Mouse (Mus musculus): ENCODE results near the gene Trpm6. TPM values are rescaled to one million over a fixed set of nuclear protein-coding genes. Genes with fewer than 3 reads are reported as not detected.
"Not testable (repeated sequence)": the region's sequence is repeated elsewhere in the genome, so short reads cannot be mapped to it uniquely, and the experiment has no call there.

Gene Trpm6
- 0.03 TPM in 1 of 2 replicates, not detected in the other for polyA plus RNA-seq (2015; fragmentation: Nextera tagmentation; extraction: Ambion mirVana)

- H3K9me3 ChIP-seq (replicated peaks): no peaks in the 10 kb centered on the region
- ATAC-seq (ENCODE audit: insufficient read depth): no peak
- no peaks in the 10 kb centered on the region for H3K36me3 ChIP-seq (replicated peaks)
- peak within 1 kb of the TSS; percentile 61 for H3K4me2 ChIP-seq
- H3K4me3 ChIP-seq (replicated peaks): peak within 1 kb of the TSS; percentile 30
- no peak within 1 kb of the TSS for H3K27ac ChIP-seq (replicated peaks)
- H3K9ac ChIP-seq: no peak within 1 kb of the TSS
- 5% methylated on average over 41 of the region's 41 CpGs for WGBS (ENCODE audit: insufficient replicate concordance)
- H3K4me1 ChIP-seq (replicated peaks): 0 out of 2 replicates have a peak, but pooled peaks cover 6% of the 10 kb centered on the region
- peaks cover 29% of the 10 kb centered on the region for H3K27me3 ChIP-seq
Measured at GRCm38 (mm10) chr19:18749598-18750339, at the start of gene Trpm6. Trpm6 (plus strand) TSS chr19:18749983.

- ATAC-seq (ENCODE audit: insufficient read depth): no peak
- Histone ChIP-seq H3K36me3 (replicated peaks) (no peaks in the 10 kb centered on the region; the same call in 1 of the 2 replicates), H3K4me3 (replicated peaks) (no peak overlapping the region), H3K27me3 (no peaks in the 10 kb centered on the region), H3K27ac (replicated peaks) (no peak overlapping the region), H3K9ac (no peak overlapping the region), H3K4me2 (no peak overlapping the region), H3K4me1 (replicated peaks) (peaks cover 12% of the 10 kb centered on the region), H3K9me3 (replicated peaks) (no peaks in the 10 kb centered on the region)
Measured at GRCm38 (mm10) chr19:18708101-18708500, 41.7 kb upstream of the Trpm6 start.

- H3K27ac ChIP-seq (replicated peaks): no peak overlapping the region
Measured at GRCm38 (mm10) chr19:18710903-18711302, 38.9 kb upstream of the Trpm6 start.

GRCm38 (mm10) chr19:18711589-18711988, 38.2 kb upstream of the Trpm6 start:
- peak overlapping the region; percentile 97 for H3K4me3 ChIP-seq (replicated peaks)
- H3K27ac ChIP-seq (replicated peaks): peak overlapping the region; percentile 100
- H3K27me3 ChIP-seq: no peaks in the 10 kb centered on the region
- H3K36me3 ChIP-seq (replicated peaks): peaks cover 12% of the 10 kb centered on the region; the same call in 1 of the 2 replicates
- peaks cover 35% of the 10 kb centered on the region for H3K4me1 ChIP-seq (replicated peaks)
- no peak for ATAC-seq (ENCODE audit: insufficient read depth)
- no peak overlapping the region for H3K9ac ChIP-seq
- WGBS (ENCODE audit: insufficient replicate concordance): 72% methylated on average over 9 of the region's 9 CpGs
- no peaks in the 10 kb centered on the region for H3K9me3 ChIP-seq (replicated peaks)
- H3K4me2 ChIP-seq: peak overlapping the region; percentile 82

More at GRCm38 (mm10) chr19:18710903-18711302, 38.9 kb upstream of the Trpm6 start:
- Histone ChIP-seq H3K9ac (no peak overlapping the region), H3K36me3 (replicated peaks) (peaks cover 12% of the 10 kb centered on the region; the same call in 1 of the 2 replicates), H3K4me2 (no peak overlapping the region), H3K9me3 (replicated peaks) (no peaks in the 10 kb centered on the region), H3K27me3 (no peaks in the 10 kb centered on the region), H3K4me1 (replicated peaks) (peaks cover 30% of the 10 kb centered on the region), H3K4me3 (replicated peaks) (no peak overlapping the region)
- ATAC-seq (ENCODE audit: insufficient read depth): no peak
- 83% methylated on average over 6 of the region's 6 CpGs for WGBS (ENCODE audit: insufficient replicate concordance)

- WGBS (ENCODE audit: insufficient replicate concordance): 24% methylated on average over 16 of the region's 16 CpGs
- no peak for ATAC-seq (ENCODE audit: insufficient read depth)
- H3K4me3 ChIP-seq (replicated peaks): peak overlapping the region; percentile 97
Measured at GRCm38 (mm10) chr19:18712153-18712865, 37.5 kb upstream of the Trpm6 start.

GRCm38 (mm10) chr19:18712866-18713300, 36.9 kb upstream of the Trpm6 start, which contains the start of gene D030056L22Rik:
D030056L22Rik (plus strand) TSS chr19:18713193.
- H3K9ac ChIP-seq: peak within 1 kb of the TSS; percentile 96
- WGBS (ENCODE audit: insufficient replicate concordance): under 1% methylated on average over 49 of the region's 49 CpGs
- no peaks in the 10 kb centered on the region for H3K27me3 ChIP-seq
- peak within 1 kb of the TSS; percentile 97 for H3K4me3 ChIP-seq (replicated peaks)
- H3K9me3 ChIP-seq (replicated peaks): no peaks in the 10 kb centered on the region
- H3K36me3 ChIP-seq (replicated peaks): peaks cover 25% of the 10 kb centered on the region
- ATAC-seq (ENCODE audit: insufficient read depth): peak; percentile 94
- peaks cover 35% of the 10 kb centered on the region for H3K4me1 ChIP-seq (replicated peaks)
- H3K4me2 ChIP-seq: peak within 1 kb of the TSS; percentile 82
- peak within 1 kb of the TSS; percentile 100 for H3K27ac ChIP-seq (replicated peaks)

More at GRCm38 (mm10) chr19:18712153-18712865, 37.5 kb upstream of the Trpm6 start:
- H3K9me3 ChIP-seq (replicated peaks): no peaks in the 10 kb centered on the region
- H3K4me2 ChIP-seq: peak overlapping the region; percentile 82
- no peaks in the 10 kb centered on the region for H3K27me3 ChIP-seq
- H3K4me1 ChIP-seq (replicated peaks): peaks cover 35% of the 10 kb centered on the region
- H3K36me3 ChIP-seq (replicated peaks): peaks cover 19% of the 10 kb centered on the region
- peak overlapping the region; percentile 100 for H3K27ac ChIP-seq (replicated peaks)
- H3K9ac ChIP-seq: peak overlapping the region; percentile 96

- Histone ChIP-seq H3K4me1 (replicated peaks) (peaks cover 35% of the 10 kb centered on the region), H3K4me3 (replicated peaks) (peak overlapping the region; percentile 97), H3K27ac (replicated peaks) (peak overlapping the region; percentile 100), H3K36me3 (replicated peaks) (peaks cover 30% of the 10 kb centered on the region), H3K4me2 (peak overlapping the region; percentile 82), H3K9ac (peak overlapping the region; percentile 96)
- ATAC-seq (ENCODE audit: insufficient read depth): peak; percentile 48
- not testable (repeated sequence) for H3K27me3 ChIP-seq; H3K9me3 ChIP-seq (replicated peaks)
- WGBS (ENCODE audit: insufficient replicate concordance): 0% methylated on average over 39 of the region's 46 CpGs
Measured at GRCm38 (mm10) chr19:18713357-18713756, 36.4 kb upstream of the Trpm6 start.

- WGBS (ENCODE audit: insufficient replicate concordance): 25% methylated on average over 1 of the region's 1 CpGs
Measured at GRCm38 (mm10) chr19:18716374-18716773, 33.4 kb upstream of the Trpm6 start.

GRCm38 (mm10) chr19:18720337-18720736, 29.4 kb upstream of the Trpm6 start:
- Histone ChIP-seq H3K27ac (replicated peaks) (no peak overlapping the region), H3K36me3 (replicated peaks) (peaks cover 37% of the 10 kb centered on the region), H3K9me3 (replicated peaks) (no peaks in the 10 kb centered on the region), H3K4me2 (no peak overlapping the region), H3K9ac (no peak overlapping the region), H3K4me3 (replicated peaks) (no peak overlapping the region), H3K27me3 (no peaks in the 10 kb centered on the region), H3K4me1 (replicated peaks) (peaks cover 11% of the 10 kb centered on the region)
- ATAC-seq (ENCODE audit: insufficient read depth): no peak
- WGBS (ENCODE audit: insufficient replicate concordance): 85% methylated on average over 3 of the region's 3 CpGs

More at GRCm38 (mm10) chr19:18716374-18716773, 33.4 kb upstream of the Trpm6 start:
- Histone ChIP-seq H3K4me1 (replicated peaks) (peaks cover 34% of the 10 kb centered on the region), H3K4me3 (replicated peaks) (peak overlapping the region; percentile 97; the same call in 1 of the 2 replicates), H3K9me3 (replicated peaks) (no peaks in the 10 kb centered on the region), H3K36me3 (replicated peaks) (peaks cover 45% of the 10 kb centered on the region), H3K27ac (replicated peaks) (no peak overlapping the region; the same call in 1 of the 2 replicates), H3K4me2 (no peak overlapping the region), H3K9ac (no peak overlapping the region), H3K27me3 (no peaks in the 10 kb centered on the region)
- no peak for ATAC-seq (ENCODE audit: insufficient read depth)

GRCm38 (mm10) chr19:18725186-18725585, 24.6 kb upstream of the Trpm6 start:
- H3K4me3 ChIP-seq (replicated peaks): no peak overlapping the region
- peak; percentile 51 for ATAC-seq (ENCODE audit: insufficient read depth)
- no peak overlapping the region for H3K4me2 ChIP-seq
- no peaks in the 10 kb centered on the region for H3K27me3 ChIP-seq
- H3K9ac ChIP-seq: no peak overlapping the region
- H3K27ac ChIP-seq (replicated peaks): no peak overlapping the region
- H3K4me1 ChIP-seq (replicated peaks): no peaks in the 10 kb centered on the region
- 45% methylated on average over 2 of the region's 2 CpGs for WGBS (ENCODE audit: insufficient replicate concordance)
- H3K36me3 ChIP-seq (replicated peaks): 0 out of 2 replicates have a peak, but pooled peaks cover 2% of the 10 kb centered on the region
- no peaks in the 10 kb centered on the region for H3K9me3 ChIP-seq (replicated peaks)

GRCm38 (mm10) chr19:18730255-18730654, 19.5 kb upstream of the Trpm6 start:
- no peak overlapping the region for H3K9ac ChIP-seq
- no peaks in the 10 kb centered on the region for H3K4me1 ChIP-seq (replicated peaks)
- ATAC-seq (ENCODE audit: insufficient read depth): no peak
- no peaks in the 10 kb centered on the region for H3K36me3 ChIP-seq (replicated peaks)
- no peaks in the 10 kb centered on the region for H3K27me3 ChIP-seq
- H3K4me2 ChIP-seq: no peak overlapping the region
- WGBS (ENCODE audit: insufficient replicate concordance): 42% methylated on average over 7 of the region's 7 CpGs
- H3K27ac ChIP-seq (replicated peaks): no peak overlapping the region
- H3K4me3 ChIP-seq (replicated peaks): no peak overlapping the region
- H3K9me3 ChIP-seq (replicated peaks): no peaks in the 10 kb centered on the region
